Mouse (Mus musculus) liver, embryonic 14.5 days (tissue): ENCODE measurements around the gene Tubg2. TPM values are rescaled to one million over a fixed set of nuclear protein-coding genes. Genes with fewer than 3 reads are reported as not detected.

Experiments
- ATAC-seq: fragments of 200-750 bp; cut with Nextera tagmentation; 2 replicates; pipeline ENCODE4 v1.8.0; 2017; ENCODE audit warnings: moderate number of reproducible peaks, mild to moderate bottlenecking, moderate library complexity; ENCODE audit not compliant: insufficient read depth
- DNase-seq, 3 experiments: peaks; one replicate each; pipeline ENCODE4 v3.0.0-alpha.2; 2012 to 2013; ENCODE audit warnings: low read depth in 3 of 3, low spot score in 3 of 3
- H3K27ac ChIP-seq: fragments of 300-500 bp; sonication (generic); 2 replicates; pipeline ENCODE4 v1.5.1; 2014; ENCODE audit warnings: moderate library complexity, mild to moderate bottlenecking, control low read depth, inconsistent platforms
- H3K27me3 ChIP-seq: fragments of 300-500 bp; sonication (generic); 2 replicates; pipeline ENCODE4 v1.6.1; 2014; ENCODE audit warnings: mild to moderate bottlenecking, low read length, moderate library complexity; ENCODE audit not compliant: control insufficient read depth, insufficient read depth
- H3K36me3 ChIP-seq: fragments of 300-500 bp; sonication (generic); replicated peaks from 2 replicates; pipeline ENCODE4 v1.6.1; 2014; ENCODE audit warnings: low read depth; ENCODE audit not compliant: control insufficient read depth, insufficient read depth
- H3K4me1 ChIP-seq, 2 experiments: fragments of 200-500 bp in 1 of 2; fragments of 300-500 bp in 1 of 2; sonication (generic) in 1 of 2; replicated peaks; 2 replicates each; pipeline ENCODE4 v1.6.1; 2012 to 2014; ENCODE audit warnings: antibody characterized with exemption in 1 of 2, inconsistent platforms in 1 of 2, low read length in 1 of 2; ENCODE audit not compliant: control insufficient read depth in 2 of 2, insufficient read depth in 2 of 2
- H3K4me2 ChIP-seq: fragments of 300-500 bp; sonication (generic); 2 replicates; pipeline ENCODE4 v1.6.1; 2014; ENCODE audit warnings: low read depth, mild to moderate bottlenecking, control low read depth, moderate library complexity
- H3K4me3 ChIP-seq, 2 experiments: fragments of 200-500 bp in 1 of 2; fragments of 300-500 bp in 1 of 2; sonication (generic) in 1 of 2; 2 replicates each; pipeline ENCODE4 v1.5.1; 2012 to 2014; ENCODE audit warnings: low read depth in 2 of 2, low read length in 2 of 2, mild to moderate bottlenecking in 2 of 2, control low read depth in 1 of 2, inconsistent platforms in 1 of 2, moderate library complexity in 1 of 2; ENCODE audit not compliant: insufficient read depth in 1 of 2
- H3K9ac ChIP-seq: fragments of 300-500 bp; sonication (generic); replicated peaks from 2 replicates; pipeline ENCODE4 v1.6.1; 2014; ENCODE audit warnings: mild to moderate bottlenecking, control low read depth, moderate library complexity
- H3K9me3 ChIP-seq: fragments of 300-500 bp; sonication (generic); 2 replicates; pipeline ENCODE4 v1.6.1; 2016; ENCODE audit warnings: low read length, mixed read lengths; ENCODE audit not compliant: control insufficient read depth
- CTCF ChIP-seq: IDR thresholded peaks from 2 replicates; pipeline ENCODE4 v1.5.1; 2016; ENCODE audit warnings: antibody characterized with exemption, low read depth, control low read depth
- EP300 ChIP-seq: IDR thresholded peaks from 2 replicates; pipeline ENCODE4 v1.6.1; 2016; ENCODE audit warnings: antibody characterized with exemption, low read depth
- WGBS: fragments of 180-500 bp; shearing (Covaris S2); extraction: QIAGEN DNeasy Blood & Tissue Kit; methylation state at CpG from one replicate; pipeline ENCODE4 v1.1.7; 2014; ENCODE audit not compliant: insufficient replicate concordance; 5-methylcytosine and 5-hydroxymethylcytosine counted together
- polyA plus RNA-seq, 2 experiments: library from polyadenylated mRNA; depleted of rRNA in 1 of 2; stranded (reverse) in 1 of 2; unstranded in 1 of 2; fragments of >200 nt; fragmentation: Nextera tagmentation in 1 of 2; extraction: Ambion mirVana in 1 of 2; gene quantifications; 2 replicates each; pipeline versions ENCODE4 v1.2.1 to v1.2.3; 2012 to 2014

The Tubg2 gene
- polyA plus RNA-seq, 2 experiments = 0.13 TPM; not detected in 1

DNA sequence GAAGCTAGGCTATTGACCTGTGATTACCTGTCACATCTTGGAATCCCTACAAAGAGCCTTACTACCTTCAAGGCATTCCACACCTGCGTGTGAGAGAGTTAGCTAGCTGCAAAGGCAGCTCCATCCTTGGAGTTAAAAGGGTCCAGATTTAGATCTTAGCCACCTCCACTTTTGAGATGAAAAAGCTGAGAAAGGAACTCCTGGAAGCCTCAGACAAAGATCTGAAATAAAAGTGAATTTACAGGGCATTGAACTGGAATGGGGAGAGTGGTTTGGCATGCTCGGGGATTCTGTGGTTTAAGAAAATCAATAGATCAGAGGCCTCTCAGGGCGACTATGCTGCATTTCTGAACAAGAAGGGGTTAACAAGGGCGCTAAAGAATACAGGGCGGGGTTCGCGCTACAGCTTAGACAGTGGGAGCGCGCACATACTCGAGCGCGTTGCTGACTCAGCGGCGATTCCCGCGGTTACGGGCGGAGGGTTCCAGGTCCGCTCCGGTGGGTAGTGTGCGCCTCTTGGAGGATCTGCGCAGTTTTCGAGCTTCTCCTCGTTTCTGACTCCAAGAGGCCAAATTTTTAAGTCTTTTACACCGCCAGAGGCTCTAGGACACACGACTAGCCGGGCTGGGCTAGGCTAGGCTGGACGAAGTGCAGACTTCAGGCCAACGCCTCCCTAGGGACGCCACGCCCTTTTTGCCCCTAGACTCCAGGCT, 16.2 kb downstream of the Tubg2 start:
- H3K9ac ChIP-seq = no peak overlapping the region
- under 1% methylated on average over 31 of the region's 31 CpGs for WGBS
- no peaks in the 10 kb centered on the region for H3K36me3 ChIP-seq
- peak overlapping the region; percentile 48 to 51 for H3K4me3 ChIP-seq
- H3K4me2 ChIP-seq = peak overlapping the region; percentile 61
- no peak overlapping the region for H3K27ac ChIP-seq
- H3K27me3 ChIP-seq = peaks cover 99% of the 10 kb centered on the region
- DNase-seq (peak in 1 of 3 experiments; percentile 42), ATAC-seq (peak; percentile 48; the same call in 1 of the 2 replicates)
- peaks cover 0 to 12% of the 10 kb centered on the region in 2 experiments; a peak in 2 of 4 replicates for H3K4me1 ChIP-seq
- H3K9me3 ChIP-seq = no peaks in the 10 kb centered on the region
- no peak for TF ChIP-seq CTCF
- TF ChIP-seq EP300 = no peak

GRCm38 (mm10) chr11:101172434-101172815, 16.7 kb downstream of the Tubg2 start:
- ATAC-seq (no peak), DNase-seq (no peak)
- Histone ChIP-seq H3K27me3 (peaks cover 99% of the 10 kb centered on the region), H3K4me2 (peak overlapping the region; percentile 61), H3K4me1 (peaks cover 0 to 12% of the 10 kb centered on the region in 2 experiments; a peak in 2 of 4 replicates), H3K9ac (no peak overlapping the region), H3K9me3 (no peaks in the 10 kb centered on the region), H3K27ac (no peak overlapping the region), H3K4me3 (peak overlapping the region; percentile 48 to 51), H3K36me3 (no peaks in the 10 kb centered on the region)
- TF ChIP-seq CTCF = no peak
- no peak for TF ChIP-seq EP300
- 7% methylated on average over 5 of the region's 5 CpGs for WGBS

- WGBS = 9% methylated on average over 11 of the region's 11 CpGs
- Histone ChIP-seq H3K4me1 (peaks cover 0 to 12% of the 10 kb centered on the region in 2 experiments; a peak in 2 of 4 replicates), H3K27me3 (peaks cover 99% of the 10 kb centered on the region), H3K9ac (no peak overlapping the region), H3K27ac (no peak overlapping the region), H3K9me3 (no peaks in the 10 kb centered on the region), H3K4me2 (no peak overlapping the region), H3K4me3 (no peak overlapping the region), H3K36me3 (no peaks in the 10 kb centered on the region)
- ATAC-seq (no peak), DNase-seq (no peak)
- no peak for TF ChIP-seq CTCF
- TF ChIP-seq EP300 = no peak
These were observed 17.4 kb downstream of the Tubg2 start for GRCm38 (mm10) chr11:101173112-101173511.

DNA sequence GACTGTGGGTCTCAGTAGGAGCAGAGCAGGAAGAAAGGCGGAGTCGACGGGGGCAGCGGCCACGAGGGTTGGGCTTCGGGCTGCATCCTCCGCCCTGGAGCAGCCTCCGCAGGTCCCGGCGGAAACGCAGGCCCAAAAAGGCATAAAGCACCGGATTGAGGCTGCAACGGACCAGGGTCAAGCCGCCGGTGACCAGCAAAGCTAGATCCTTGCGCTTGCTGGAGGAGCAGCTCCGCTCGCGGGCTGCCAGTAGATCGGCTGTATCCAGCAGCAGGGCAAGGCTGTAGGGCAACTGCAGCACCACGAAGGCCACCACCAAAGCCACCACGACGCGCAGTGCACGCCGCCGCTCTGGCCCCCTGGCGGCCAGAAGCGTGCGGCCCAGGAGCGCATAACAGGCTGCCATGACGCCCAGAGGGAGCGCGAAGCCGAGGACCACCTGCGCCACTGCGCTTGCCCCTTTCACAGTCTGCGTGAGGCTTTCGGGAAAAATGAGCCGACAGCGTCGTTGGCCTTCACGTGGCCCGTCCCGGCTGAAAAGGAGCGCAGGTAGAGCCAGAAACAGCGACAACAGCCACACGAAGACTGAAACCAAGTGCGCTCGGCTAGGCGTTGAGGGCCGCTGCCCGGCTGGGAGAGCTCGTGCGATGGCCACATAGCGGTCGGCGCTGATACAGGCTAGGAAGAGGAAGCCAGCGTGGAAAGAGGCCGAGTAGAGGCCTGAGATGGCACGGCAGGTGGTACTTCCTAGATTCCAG, 18.1 kb downstream of the Tubg2 start:
- H3K27me3 ChIP-seq = peaks cover 97% of the 10 kb centered on the region
- no peak overlapping the region for H3K27ac ChIP-seq
- no peak for TF ChIP-seq EP300
- TF ChIP-seq CTCF = peak; percentile 93
- H3K4me3 ChIP-seq = peak overlapping the region in 1 of 2 experiments; percentile 26; a peak in 1 of 4 replicates
- DNase-seq (peak in 2 of 3 experiments; percentile 41 to 43), ATAC-seq (peak; percentile 52)
- H3K9me3 ChIP-seq = no peaks in the 10 kb centered on the region
- H3K4me1 ChIP-seq = peaks cover 0 to 12% of the 10 kb centered on the region in 2 experiments; a peak in 2 of 4 replicates
- peak overlapping the region; percentile 45 for H3K4me2 ChIP-seq
- 2% methylated on average over 61 of the region's 61 CpGs for WGBS
- no peak overlapping the region for H3K9ac ChIP-seq
- no peaks in the 10 kb centered on the region for H3K36me3 ChIP-seq

DNA sequence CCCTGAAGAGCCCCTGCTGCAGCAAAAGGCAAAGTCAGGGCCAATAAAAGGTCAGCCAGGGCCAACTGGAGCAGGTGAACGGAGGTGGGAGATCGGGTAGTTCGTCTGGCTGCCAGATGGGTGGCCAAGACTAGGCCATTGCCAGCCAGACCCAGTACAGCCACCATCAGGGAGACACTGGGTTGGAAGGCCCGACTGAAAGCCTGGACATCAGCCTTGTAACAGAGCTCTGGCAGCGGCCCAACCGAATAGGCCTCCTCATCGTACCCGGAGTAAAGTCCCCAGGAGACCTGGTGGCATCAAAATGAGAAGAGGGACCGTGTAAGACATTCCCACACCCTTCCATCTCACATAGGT, 18.7 kb downstream of the Tubg2 start:
- no peak overlapping the region for H3K9ac ChIP-seq
- ATAC-seq (no peak), DNase-seq (no peak)
- H3K9me3 ChIP-seq = no peaks in the 10 kb centered on the region
- H3K27me3 ChIP-seq = peaks cover 95% of the 10 kb centered on the region
- no peak overlapping the region for H3K27ac ChIP-seq
- H3K4me3 ChIP-seq = no peak overlapping the region; a peak in 1 of 4 replicates
- H3K4me2 ChIP-seq = peak overlapping the region; percentile 45
- H3K4me1 ChIP-seq = peaks cover 0 to 12% of the 10 kb centered on the region in 2 experiments; a peak in 2 of 4 replicates
- WGBS = 37% methylated on average over 9 of the region's 9 CpGs
- no peaks in the 10 kb centered on the region for H3K36me3 ChIP-seq
- TF ChIP-seq EP300 = no peak
- TF ChIP-seq CTCF = no peak
